Mouse (Mus musculus) lung, postnatal 14 days (tissue): Measurements from ENCODE around the gene Zhx3.

Experiments
- DNase-seq: peaks from one replicate; pipeline ENCODE4 v3.0.0; 2021

Zhx3 gene

DNA sequence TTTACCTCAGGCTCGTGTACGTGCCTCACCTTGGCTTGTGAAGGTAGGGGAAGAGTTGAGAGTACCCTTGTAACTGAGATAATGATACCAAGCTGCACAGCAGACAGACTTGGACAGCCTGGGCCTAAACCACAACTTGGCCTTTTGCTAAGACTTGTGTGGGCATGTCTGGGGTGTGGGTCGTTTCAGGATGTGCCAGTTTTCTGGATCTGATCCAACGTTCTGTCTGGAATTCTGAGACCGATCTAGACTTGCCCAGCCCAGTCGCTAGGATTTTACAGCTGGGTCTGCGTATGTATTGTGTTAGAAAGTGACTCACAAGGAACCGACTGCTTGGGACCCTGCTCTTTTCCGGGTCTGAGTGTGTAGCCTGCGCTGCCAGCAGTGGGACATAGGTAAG, 125.7 kb downstream of the Zhx3 start:
- DNase-seq = no peak

DNA sequence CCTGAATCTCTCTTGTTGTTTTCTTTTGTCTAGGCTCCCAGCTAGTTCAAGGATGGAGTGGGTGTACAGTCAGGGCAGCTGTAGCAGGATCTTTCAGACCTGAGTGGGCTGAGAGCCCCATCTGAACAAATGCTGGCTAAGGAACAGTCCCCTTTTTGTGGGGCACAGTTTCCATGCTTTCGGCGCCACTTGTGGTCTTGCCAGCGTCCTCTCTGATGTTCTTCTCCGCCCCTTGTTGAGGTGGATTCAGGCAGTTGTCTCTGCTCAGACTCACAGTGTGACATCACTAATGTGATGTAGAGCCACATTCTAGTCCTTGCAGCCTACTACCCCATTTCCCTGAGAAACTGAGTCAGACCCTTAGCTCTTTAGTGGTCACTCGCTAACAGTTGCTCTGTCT, 126.2 kb downstream of the Zhx3 start:
- no peak for DNase-seq

- DNase-seq = no peak
These were observed 127.3 kb downstream of the Zhx3 start for GRCm38 (mm10) chr2:160745497-160745896.

DNA sequence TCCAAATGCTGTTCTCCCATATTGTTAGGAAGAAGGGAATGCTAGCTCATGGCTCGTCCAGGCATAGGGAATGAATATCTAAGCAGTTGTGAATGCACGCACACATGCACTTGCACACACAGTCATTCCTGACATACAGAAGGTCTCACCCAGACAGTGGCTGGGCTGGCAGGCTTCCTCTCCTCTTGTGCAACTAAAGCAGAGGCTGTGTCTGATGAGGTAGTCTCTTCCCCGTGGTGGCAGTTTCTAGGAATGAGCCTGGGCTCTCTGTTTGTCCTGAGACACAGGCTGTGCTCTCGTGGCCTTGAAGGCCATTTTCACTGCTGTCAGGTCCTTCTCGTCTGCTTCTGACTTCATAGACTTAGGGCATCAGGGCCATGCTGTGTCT, 128.0 kb downstream of the Zhx3 start:
- DNase-seq = peak; percentile 47

GRCm38 (mm10) chr2:160744040-160744822, 128.6 kb downstream of the Zhx3 start:
- peak; percentile 87 for DNase-seq

- DNase-seq = no peak
These were observed 130.6 kb downstream of the Zhx3 start for GRCm38 (mm10) chr2:160742161-160742609.

DNA sequence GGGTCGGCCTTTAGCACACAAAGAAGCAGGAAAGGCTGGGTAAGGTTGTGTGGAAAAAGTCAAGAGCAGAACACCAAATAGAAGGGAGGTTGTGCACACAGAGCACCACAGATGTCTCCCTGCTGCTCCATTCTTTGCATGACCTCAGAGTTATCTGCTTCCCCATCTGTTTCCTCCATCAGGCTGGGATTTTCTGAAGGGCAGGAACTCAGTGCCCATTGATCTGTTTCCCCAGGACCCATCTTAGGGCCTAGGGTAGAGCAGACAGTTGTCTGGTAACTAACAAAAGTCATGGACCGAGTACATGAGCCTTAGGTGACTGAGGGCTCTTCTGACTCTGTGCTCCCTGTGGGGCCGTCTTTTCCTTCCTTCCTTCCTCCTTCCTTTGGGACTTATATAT, 131.2 kb downstream of the Zhx3 start:
- DNase-seq = no peak

DNA sequence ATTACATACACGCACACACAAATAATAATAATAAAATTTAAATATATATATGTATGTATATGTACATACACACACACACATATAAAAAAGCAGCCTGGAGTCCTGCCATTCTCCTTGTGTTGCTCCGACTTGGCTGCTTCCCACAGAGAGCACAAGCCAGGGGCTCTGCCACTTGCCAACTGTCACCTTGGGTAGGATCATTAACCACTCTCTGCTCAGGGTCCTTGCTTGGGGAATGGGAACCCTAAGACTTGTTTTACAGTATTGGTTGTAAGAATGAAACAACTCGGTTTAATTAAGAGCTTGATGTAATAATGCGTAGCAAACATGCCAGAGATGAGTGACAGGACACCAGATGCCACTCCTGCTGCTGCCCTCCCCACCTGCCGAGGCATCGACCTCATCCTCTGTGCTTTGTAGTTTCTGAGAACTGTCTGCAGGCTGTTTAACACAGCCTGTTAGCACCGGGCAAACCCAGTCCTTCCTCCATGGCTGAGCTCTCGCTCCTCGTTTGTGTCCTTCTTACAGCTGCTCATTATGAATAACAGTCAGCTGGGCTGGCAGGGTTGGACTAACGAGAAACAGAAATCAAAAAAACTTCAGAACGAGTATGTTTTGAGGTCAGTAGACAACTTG, 132.2 kb downstream of the Zhx3 start:
- DNase-seq = no peak

GRCm38 (mm10) chr2:160739647-160740356, 133.0 kb downstream of the Zhx3 start:
- no peak for DNase-seq

- DNase-seq = peak; percentile 56
These were observed 134.4 kb downstream of the Zhx3 start for GRCm38 (mm10) chr2:160738354-160738753.

GRCm38 (mm10) chr2:160736466-160736865, 136.3 kb downstream of the Zhx3 start:
- DNase-seq = no peak

DNA sequence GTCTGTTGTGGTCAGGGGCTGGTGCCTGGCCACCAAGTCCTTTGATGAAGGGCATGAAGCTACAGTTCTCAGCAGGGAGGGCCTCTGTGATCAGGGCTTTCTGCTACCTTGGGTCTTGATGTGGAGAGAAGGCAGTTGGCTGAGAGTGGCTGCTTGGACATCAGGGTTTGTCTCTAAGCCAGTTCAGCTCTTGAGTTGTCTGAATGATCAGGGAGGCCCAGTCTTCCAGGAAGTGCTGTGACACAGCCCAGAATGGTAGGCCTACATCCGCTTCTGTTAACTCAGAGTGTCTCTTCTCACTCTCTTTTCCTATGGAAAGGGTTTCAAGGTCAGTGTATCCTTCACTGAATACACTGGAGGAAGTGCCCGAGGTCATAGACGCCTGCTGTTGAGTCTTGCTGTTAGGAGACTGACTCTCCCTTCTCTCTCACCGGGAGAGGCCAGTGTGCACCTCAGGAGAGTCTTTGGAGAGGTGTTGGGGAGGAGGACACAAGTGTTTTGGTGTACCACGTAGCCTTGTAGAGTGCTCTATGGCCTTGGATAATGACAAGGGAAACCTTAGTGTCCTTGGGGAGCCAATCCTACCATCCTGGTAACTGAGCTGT, 137.0 kb downstream of the Zhx3 start:
- DNase-seq = no peak

DNA sequence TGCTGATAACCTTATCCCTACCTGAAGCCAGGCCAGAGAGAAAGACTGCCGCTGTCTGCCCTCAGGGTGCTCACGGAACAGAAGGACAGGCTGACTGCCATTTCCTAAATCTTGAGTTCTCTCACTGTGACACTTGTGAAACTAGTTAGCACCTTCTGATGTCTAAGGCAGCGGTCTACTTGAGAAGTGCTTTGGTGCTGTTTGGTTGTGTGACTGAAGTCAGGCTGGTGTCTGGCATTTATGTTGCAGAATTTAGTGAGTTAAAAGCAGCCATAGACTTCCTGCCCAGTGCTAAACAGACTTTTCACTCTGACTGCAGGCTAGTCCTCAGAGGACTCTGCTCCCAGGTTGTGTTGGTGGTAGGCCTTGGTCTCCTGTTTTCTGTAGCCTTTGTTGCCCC, 138.5 kb downstream of the Zhx3 start:
- no peak for DNase-seq

DNA sequence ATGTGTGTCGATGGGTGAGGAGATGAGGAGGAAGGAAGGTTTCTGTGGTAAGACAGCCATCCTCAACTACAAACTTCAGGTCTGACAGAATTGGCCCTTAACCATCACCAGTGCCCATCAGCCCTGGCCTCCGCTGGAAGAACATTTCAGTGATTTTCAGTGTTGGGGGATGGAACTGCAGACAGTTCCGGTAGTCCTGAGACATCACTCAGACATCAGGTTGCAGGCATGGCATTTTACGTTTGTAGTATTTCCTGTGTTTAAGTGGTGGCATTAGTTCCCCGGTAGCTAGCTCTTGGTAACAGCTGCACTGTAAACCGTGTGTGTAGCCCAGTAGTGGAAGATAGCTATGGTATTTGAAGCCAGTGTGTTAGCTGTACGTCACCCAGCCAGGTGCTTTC, 139.7 kb downstream of the Zhx3 start:
- no peak for DNase-seq

GRCm38 (mm10) chr2:160732420-160732995, 140.3 kb downstream of the Zhx3 start:
- DNase-seq = no peak

GRCm38 (mm10) chr2:160731839-160732261, 140.9 kb downstream of the Zhx3 start:
- DNase-seq = peak; percentile 76

DNA sequence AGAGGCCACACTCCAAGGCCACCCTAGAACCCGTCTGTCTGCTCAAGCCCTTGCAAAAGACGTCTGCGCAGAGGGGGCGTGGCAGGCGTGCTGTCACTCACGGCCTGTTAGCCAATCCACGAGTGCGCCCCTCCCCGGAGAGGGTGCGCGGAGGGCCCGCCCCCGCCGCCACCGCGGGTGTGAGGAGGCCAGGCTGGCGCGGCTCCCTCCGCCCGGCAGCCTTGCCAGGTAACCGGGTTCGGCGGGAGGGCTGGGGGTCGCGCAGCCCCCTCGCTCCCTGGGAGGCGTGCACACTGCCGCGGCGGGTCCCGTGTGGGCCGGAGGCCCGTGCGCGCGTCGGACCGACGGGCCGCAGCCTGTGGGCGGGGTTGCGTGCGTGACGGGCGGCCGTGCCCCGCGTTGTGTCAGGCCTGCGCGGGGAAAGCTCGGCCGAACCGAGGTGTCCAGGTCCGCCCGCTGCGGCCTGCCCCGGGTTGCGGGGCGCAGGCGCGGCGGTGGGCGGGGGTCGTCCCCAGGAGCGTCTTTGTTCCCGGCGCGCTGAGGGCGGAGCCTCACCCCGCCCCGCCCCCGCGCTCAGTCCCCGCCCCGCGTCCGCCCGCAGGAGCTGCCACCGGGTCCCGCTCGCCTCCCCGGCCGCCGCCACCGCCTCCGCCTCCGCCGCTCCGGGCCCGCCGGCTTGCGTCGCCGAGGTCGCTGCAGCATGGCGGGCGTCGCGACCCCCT, 141.5 kb downstream of the Zhx3 start, which contains the start of gene Plcg1:
Gene Plcg1, plus strand, starts transcription at position 184 of the 722 bp plus-strand sequence.
- peak; percentile 96 for DNase-seq

- DNase-seq = no peak
These were observed 142.0 kb downstream of the Zhx3 start for GRCm38 (mm10) chr2:160730797-160731116.

DNA sequence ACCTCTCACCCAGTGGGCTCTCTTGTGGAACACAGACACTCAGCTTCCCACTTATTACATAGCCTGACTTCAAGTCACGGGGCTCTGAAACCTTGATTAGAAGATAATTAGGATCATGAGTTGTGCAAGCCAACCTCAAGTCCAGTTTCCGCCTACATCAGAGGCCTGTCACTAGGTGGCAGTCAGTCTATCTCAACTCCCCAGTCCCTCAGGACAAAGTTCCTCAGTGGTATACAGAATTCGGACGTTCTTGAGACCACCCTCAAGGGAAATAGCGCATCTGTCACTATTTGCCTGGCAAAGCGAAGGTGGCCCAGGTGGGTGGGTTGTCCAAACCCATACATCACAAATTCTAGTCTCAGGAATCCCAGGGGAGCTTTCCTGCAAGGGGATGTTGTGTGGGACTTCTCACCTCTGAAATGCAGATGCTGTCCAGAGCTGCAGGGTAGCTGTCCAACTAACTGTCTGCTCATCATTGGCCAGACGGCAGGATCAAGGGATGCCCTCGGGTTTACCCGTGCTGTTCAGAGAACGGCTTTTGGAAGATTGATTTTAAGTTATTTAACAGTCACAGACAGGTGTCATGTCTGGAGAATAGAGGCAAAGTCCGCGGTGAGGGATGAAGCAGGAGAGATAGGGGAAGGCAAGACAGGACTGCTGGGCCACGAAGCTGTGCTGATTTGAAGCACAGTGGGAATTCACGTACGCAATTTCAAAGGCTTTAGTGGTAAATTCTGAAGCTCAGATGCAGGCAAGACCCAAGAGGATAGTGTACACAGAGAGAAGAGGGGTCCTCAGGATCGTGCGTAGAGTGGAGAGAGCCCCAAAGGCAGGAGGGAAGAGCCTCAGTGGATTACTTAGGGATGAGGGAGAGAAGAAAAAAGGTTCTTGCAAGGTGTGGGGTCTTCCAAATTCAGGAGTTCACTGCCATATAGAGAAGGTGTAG, 142.7 kb downstream of the Zhx3 start:
- no peak for DNase-seq

DNA sequence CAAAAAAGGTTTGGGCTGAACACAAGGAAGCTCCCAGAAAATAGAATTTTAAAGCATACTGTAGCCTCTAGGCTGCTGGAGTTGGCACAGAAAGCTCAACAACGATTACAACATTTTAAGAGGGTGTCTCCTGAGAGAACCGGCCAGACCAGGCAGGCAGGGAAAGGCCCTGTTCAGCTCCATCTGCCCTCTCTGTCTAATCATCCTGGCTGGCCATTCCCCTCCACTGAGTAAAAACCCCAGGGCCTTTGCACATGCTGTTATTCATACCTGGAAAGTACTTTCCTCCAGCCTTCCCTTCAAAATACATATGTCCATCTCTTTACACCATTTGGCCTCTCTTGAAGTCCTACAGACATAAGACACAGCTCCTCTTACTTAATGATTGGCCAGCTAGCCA, 143.4 kb downstream of the Zhx3 start:
- no peak for DNase-seq

- no peak for DNase-seq
These were observed 143.8 kb downstream of the Zhx3 start for GRCm38 (mm10) chr2:160728972-160729371.
